Mouse (Mus musculus): Measurements from ENCODE around the gene Lck. TPM values are rescaled to one million over a fixed set of nuclear protein-coding genes. Genes with fewer than 3 reads are reported as not detected.

Gene Lck
- total and polyA plus RNA-seq, 3 experiments: 2.7 to 6.9 TPM; not detected in 1

DNA sequence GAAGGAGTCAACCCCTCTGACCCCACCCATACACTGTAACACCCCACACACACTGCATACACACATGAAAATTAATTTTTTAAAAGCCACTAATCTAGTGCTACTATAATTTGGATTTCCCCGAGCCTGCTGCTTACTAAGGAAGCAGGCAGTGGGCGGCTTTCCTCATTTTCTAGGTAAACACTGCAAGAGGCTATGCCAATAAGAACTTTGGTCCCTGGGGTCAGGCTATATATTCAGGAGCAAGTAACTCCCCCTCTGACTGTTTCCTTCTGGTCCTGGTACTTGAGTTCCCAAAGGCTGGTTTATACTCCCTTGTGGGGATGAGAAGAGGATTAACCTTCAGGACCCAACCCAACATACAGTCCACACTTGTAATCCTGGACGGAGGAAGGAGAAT lies 47.6 kb downstream of the Lck start:
- Histone ChIP-seq H3K9me3 (replicated peaks; ENCODE audit: insufficient read depth, low read length) (no peaks in the 10 kb centered on the region), H3K36me3 (ENCODE audit: control insufficient read depth in 1 of 2, insufficient read depth in 2 of 2, low read length in 2 of 2) (peaks cover 0 to 20% of the 10 kb centered on the region in 2 experiments; a peak in 2 of 4 replicates), H3K4me1 (ENCODE audit: control insufficient read depth in 1 of 2, insufficient read depth in 2 of 2, low read length in 2 of 2) (no peaks in the 10 kb centered on the region), H3K9ac (ENCODE audit: control insufficient read depth, low read depth, low read length, poor library complexity, severe bottlenecking) (no peak overlapping the region), H3K27ac (ENCODE audit: control insufficient read depth, low read depth, low read length) (no peak overlapping the region), H3K27me3 (ENCODE audit: control insufficient read depth in 1 of 2, insufficient read depth in 2 of 2, low read length in 2 of 2) (no peaks in the 10 kb centered on the region), H3K79me2 (ENCODE audit: control insufficient read depth, insufficient read depth, low read length, poor library complexity) (no peaks in the 10 kb centered on the region), H3K4me3 (ENCODE audit: control insufficient read depth in 1 of 2, insufficient read depth in 1 of 2, low read depth in 2 of 2, low read length in 2 of 2) (no peak overlapping the region)
- DNase-seq (ENCODE audit: low read depth, low spot score): no peak
- no peak for TF ChIP-seq TBP (IDR thresholded peaks at IDR 0.05; ENCODE audit: low read depth, low read length)
- no peak for TF ChIP-seq ZNF384 (IDR thresholded peaks at IDR 0.05; ENCODE audit: low read depth, low read length)
- no peak for TF ChIP-seq POLR2AphosphoS5 (IDR thresholded peaks at IDR 0.05; ENCODE audit: borderline replicate concordance, low read depth, low read length)
- no peak for TF ChIP-seq MEF2A (IDR thresholded peaks at IDR 0.05; ENCODE audit: extremely low read depth, insufficient replicate concordance, low read depth, low read length, poor library complexity, severe bottlenecking)
- TF ChIP-seq ZMIZ1 (IDR thresholded peaks at IDR 0.05; ENCODE audit: low read depth, low read length): no peak
- TF ChIP-seq USF2 (IDR thresholded peaks at IDR 0.05; ENCODE audit: borderline replicate concordance in 1 of 2, insufficient read depth in 1 of 2, low read depth in 1 of 2, low read length in 2 of 2): no peak
- no peak for TF ChIP-seq POLR2A (IDR thresholded peaks at IDR 0.05; ENCODE audit: control insufficient read depth in 1 of 2, insufficient read depth in 1 of 2, low read depth in 1 of 2, low read length in 2 of 2, poor library complexity in 1 of 2)
- no peak for TF ChIP-seq E2F4 (IDR thresholded peaks at IDR 0.05; ENCODE audit: borderline replicate concordance, low read depth, low read length)
- no peak for TF ChIP-seq MXI1 (IDR thresholded peaks at IDR 0.05; ENCODE audit: low read depth, low read length)
- TF ChIP-seq TCF12 (IDR thresholded peaks at IDR 0.05; ENCODE audit: low read depth, low read length): no peak
- no peak for TF ChIP-seq MAFK (IDR thresholded peaks at IDR 0.05; ENCODE audit: borderline replicate concordance, low read depth, low read length)
- TF ChIP-seq RCOR1 (IDR thresholded peaks at IDR 0.05; ENCODE audit: low read depth, low read length): no peak
- TF ChIP-seq ELF1 (IDR thresholded peaks at IDR 0.05; ENCODE audit: low read depth, low read length): no peak
- TF ChIP-seq HCFC1 (IDR thresholded peaks at IDR 0.05; ENCODE audit: low read depth, low read length): no peak
- no peak for TF ChIP-seq POLR2AphosphoS2 (IDR thresholded peaks at IDR 0.05; ENCODE audit: low read length)
- no peak for TF ChIP-seq CTCF (IDR thresholded peaks at IDR 0.05 in 2 of 3, conservative IDR thresholded peaks at IDR 0.05 in 1 of 3; ENCODE audit: control insufficient read depth in 1 of 3, insufficient read depth in 1 of 3, low read depth in 2 of 3, low read length in 3 of 3, poor library complexity in 1 of 3, severe bottlenecking in 1 of 3)
- TF ChIP-seq EP300 (IDR thresholded peaks at IDR 0.05; ENCODE audit: low read depth in 1 of 2, low read length in 2 of 2): no peak
- no peak for TF ChIP-seq MAZ (IDR thresholded peaks at IDR 0.05; ENCODE audit: low read depth, low read length)
- TF ChIP-seq GATA1 (IDR thresholded peaks at IDR 0.05; ENCODE audit: low read depth, low read length): no peak

DNA sequence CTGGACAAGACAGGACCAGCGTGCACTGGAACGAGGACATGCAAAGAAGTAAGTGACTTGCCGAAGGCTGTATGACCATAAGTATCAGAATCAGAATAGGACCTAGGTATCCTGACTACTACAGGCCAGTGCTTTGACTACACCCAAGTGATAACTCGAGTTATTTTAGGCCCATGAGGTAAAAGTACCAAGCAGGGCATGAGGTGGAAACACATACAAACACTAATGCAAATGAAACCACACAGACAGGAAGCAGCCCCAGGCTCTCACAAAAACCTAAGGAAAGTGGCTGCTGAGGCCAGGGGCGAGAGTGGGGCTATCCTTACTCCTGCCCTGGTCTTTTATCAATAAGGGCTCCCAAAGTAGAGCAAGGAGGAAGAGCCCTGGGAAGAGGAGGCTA lies 48.1 kb downstream of the Lck start:
- Histone ChIP-seq H3K4me3 (ENCODE audit: control insufficient read depth in 1 of 2, insufficient read depth in 1 of 2, low read depth in 2 of 2, low read length in 2 of 2) (no peak overlapping the region), H3K36me3 (ENCODE audit: control insufficient read depth in 1 of 2, insufficient read depth in 2 of 2, low read length in 2 of 2) (peaks cover 0 to 22% of the 10 kb centered on the region in 2 experiments; a peak in 2 of 4 replicates), H3K9me3 (replicated peaks; ENCODE audit: insufficient read depth, low read length) (no peaks in the 10 kb centered on the region), H3K27ac (ENCODE audit: control insufficient read depth, low read depth, low read length) (no peak overlapping the region), H3K79me2 (ENCODE audit: control insufficient read depth, insufficient read depth, low read length, poor library complexity) (no peaks in the 10 kb centered on the region), H3K4me1 (ENCODE audit: control insufficient read depth in 1 of 2, insufficient read depth in 2 of 2, low read length in 2 of 2) (no peaks in the 10 kb centered on the region), H3K27me3 (ENCODE audit: control insufficient read depth in 1 of 2, insufficient read depth in 2 of 2, low read length in 2 of 2) (no peaks in the 10 kb centered on the region), H3K9ac (ENCODE audit: control insufficient read depth, low read depth, low read length, poor library complexity, severe bottlenecking) (no peak overlapping the region)
- no peak for DNase-seq (ENCODE audit: low read depth, low spot score)
- TF ChIP-seq E2F4 (IDR thresholded peaks at IDR 0.05; ENCODE audit: borderline replicate concordance, low read depth, low read length) (no peak), USF1 (IDR thresholded peaks at IDR 0.05; ENCODE audit: low read depth, low read length) (no peak), MAFK (IDR thresholded peaks at IDR 0.05; ENCODE audit: borderline replicate concordance, low read depth, low read length) (no peak), BHLHE40 (IDR thresholded peaks at IDR 0.05; ENCODE audit: borderline replicate concordance, low read depth, low read length) (no peak)
